Mouse (Mus musculus): ENCODE measurements at regions not wholly inside any gene's neighbourhood (a gene's known extent, or its start where the extent isn't known, plus 50 kb on each side); places are given as distances from the start of the nearest gene placed in this dataset.

DNA sequence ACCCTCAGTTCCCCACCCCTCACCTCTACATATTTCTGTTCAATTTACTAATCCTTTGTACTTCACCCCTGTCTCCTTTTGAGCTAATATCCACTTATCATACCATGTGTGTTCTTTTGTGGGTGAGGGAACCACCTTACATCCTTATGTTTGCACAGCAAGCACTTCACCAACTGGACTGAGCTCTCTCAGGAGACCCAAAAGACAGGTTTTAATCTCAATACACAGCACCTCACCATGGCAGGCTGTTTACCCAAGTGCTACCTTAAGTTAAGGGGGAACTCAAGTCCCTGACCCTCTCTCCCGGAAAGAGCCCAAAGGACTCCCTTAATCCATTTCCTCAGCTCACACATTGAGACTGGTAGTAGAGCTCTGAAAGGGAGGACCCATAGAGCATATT lies 62.3 kb upstream of the Agr3 start:
- no peak overlapping the region for H3K4me3 ChIP-seq (ENCODE audit: low read depth, low read length)
- H3K4me2 ChIP-seq (ENCODE audit: low read depth, low read length) = no peak overlapping the region
- H3K9me3 ChIP-seq (replicated peaks; ENCODE audit: control insufficient read depth, low read length) = no peaks in the 10 kb centered on the region
- ATAC-seq (ENCODE audit: low read depth) = no peak
- H3K27me3 ChIP-seq (ENCODE audit: control insufficient read depth, insufficient read depth, low read depth, low read length) = no peaks in the 10 kb centered on the region
- no peaks in the 10 kb centered on the region for H3K4me1 ChIP-seq (ENCODE audit: control insufficient read depth, low read depth, low read length)
- 66% methylated on average over 1 of the region's 1 CpGs for WGBS (ENCODE audit: insufficient replicate concordance)
- H3K27ac ChIP-seq (ENCODE audit: low read length) = no peak overlapping the region
- no peak overlapping the region for H3K9ac ChIP-seq (ENCODE audit: low read depth, low read length)
- no peaks in the 10 kb centered on the region for H3K36me3 ChIP-seq (ENCODE audit: control insufficient read depth, insufficient read depth)

DNA sequence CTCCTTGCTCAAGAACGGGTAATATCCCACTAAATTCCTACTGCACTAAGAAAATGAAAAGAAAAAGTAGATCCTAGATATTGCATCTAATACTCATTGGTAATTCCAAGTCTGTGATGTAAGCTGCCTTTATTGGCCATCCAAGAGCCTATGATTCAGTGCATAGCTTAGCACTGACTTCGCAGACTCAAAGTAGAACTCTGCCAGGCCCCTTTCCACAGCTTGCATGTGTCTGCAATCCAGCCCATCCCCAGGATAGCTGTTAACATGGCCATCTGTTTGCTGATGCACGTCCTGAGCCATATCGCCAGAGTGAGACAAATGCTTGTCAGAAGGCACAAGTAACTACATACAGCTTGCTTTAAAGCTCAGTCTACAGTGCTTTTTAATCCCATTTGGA lies 72.3 kb upstream of the Agr3 start:
- WGBS (ENCODE audit: insufficient replicate concordance) = 66% methylated on average over 4 of the region's 4 CpGs
- no peaks in the 10 kb centered on the region for H3K36me3 ChIP-seq (ENCODE audit: control insufficient read depth, insufficient read depth)
- H3K9me3 ChIP-seq (replicated peaks; ENCODE audit: control insufficient read depth, low read length) = no peaks in the 10 kb centered on the region
- no peak for ATAC-seq (ENCODE audit: low read depth)
- no peak overlapping the region for H3K9ac ChIP-seq (ENCODE audit: low read depth, low read length)
- H3K27ac ChIP-seq (ENCODE audit: low read length) = no peak overlapping the region
- H3K4me3 ChIP-seq (ENCODE audit: low read depth, low read length) = no peak overlapping the region
- H3K27me3 ChIP-seq (ENCODE audit: control insufficient read depth, insufficient read depth, low read depth, low read length) = no peaks in the 10 kb centered on the region
- H3K4me2 ChIP-seq (ENCODE audit: low read depth, low read length) = no peak overlapping the region
- no peaks in the 10 kb centered on the region for H3K4me1 ChIP-seq (ENCODE audit: control insufficient read depth, low read depth, low read length)

DNA sequence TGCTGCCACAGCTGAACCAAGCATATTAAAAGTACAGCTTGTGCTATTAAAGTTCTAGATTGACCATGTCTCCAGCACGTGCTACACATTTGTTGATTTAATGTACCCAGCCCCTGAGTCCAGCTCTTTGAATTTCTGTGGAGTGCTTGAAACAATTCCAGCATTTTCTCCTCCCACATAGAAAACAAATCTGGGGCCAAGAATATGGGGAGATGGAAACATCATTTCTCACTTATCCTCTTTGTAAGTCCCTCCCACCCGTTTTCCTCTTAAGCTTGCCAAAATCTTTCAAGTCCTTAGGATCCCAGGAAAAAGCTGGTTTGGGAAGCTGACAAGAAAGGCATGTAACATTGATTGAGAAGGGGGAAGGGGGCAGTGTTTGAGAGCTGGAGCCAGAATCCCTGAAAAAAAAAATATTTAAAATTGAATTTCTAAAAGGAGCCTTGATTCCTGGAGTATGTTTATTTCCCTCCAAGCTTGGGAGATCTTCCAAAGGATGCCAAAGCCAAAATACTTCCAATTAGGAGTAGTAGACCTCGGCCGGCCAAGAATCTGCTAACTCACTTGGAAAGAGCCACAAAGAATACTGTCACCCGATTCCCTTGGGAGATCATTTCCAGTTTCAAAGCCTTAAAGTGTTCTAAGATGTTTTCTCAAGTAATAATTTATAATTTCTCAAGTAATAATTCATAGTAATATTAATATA lies 78.4 kb upstream of the Agr3 start:
- Histone ChIP-seq H3K9me3 (replicated peaks; ENCODE audit: control insufficient read depth, low read length) (no peaks in the 10 kb centered on the region), H3K4me2 (ENCODE audit: low read depth, low read length) (no peak overlapping the region), H3K9ac (ENCODE audit: low read depth, low read length) (no peak overlapping the region), H3K4me3 (ENCODE audit: low read depth, low read length) (no peak overlapping the region), H3K27ac (ENCODE audit: low read length) (no peak overlapping the region), H3K27me3 (ENCODE audit: control insufficient read depth, insufficient read depth, low read depth, low read length) (no peaks in the 10 kb centered on the region), H3K36me3 (ENCODE audit: control insufficient read depth, insufficient read depth) (no peaks in the 10 kb centered on the region), H3K4me1 (ENCODE audit: control insufficient read depth, low read depth, low read length) (no peaks in the 10 kb centered on the region)
- WGBS (ENCODE audit: insufficient replicate concordance) = 54% methylated on average over 5 of the region's 5 CpGs
- no peak for ATAC-seq (ENCODE audit: low read depth)

DNA sequence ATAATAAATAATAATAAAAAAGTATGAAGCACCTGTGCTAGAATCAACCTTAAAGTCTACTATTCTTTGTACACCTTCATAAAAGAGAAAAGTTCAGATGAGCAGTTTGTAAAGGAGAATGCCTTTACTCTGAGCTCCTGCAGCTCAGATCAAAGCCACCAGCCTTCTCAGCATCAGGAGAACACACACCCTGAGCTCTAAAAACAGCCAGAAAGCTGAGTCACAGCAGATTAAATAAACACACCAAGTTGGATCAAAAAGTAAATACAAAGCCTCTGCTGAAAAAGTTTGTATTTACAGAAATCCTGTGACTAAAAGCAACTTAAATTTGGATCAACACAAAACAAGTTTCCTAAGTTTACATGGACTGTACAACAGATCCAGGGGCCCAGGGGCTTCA lies 88.5 kb upstream of the Agr3 start:
- no peak overlapping the region for H3K27ac ChIP-seq (ENCODE audit: low read length)
- H3K4me1 ChIP-seq (ENCODE audit: control insufficient read depth, low read depth, low read length) = no peaks in the 10 kb centered on the region
- no peak overlapping the region for H3K4me2 ChIP-seq (ENCODE audit: low read depth, low read length)
- ATAC-seq (ENCODE audit: low read depth) = no peak
- H3K9ac ChIP-seq (ENCODE audit: low read depth, low read length) = no peak overlapping the region
- no peak overlapping the region for H3K4me3 ChIP-seq (ENCODE audit: low read depth, low read length)
- no peaks in the 10 kb centered on the region for H3K36me3 ChIP-seq (ENCODE audit: control insufficient read depth, insufficient read depth)
- no peaks in the 10 kb centered on the region for H3K9me3 ChIP-seq (replicated peaks; ENCODE audit: control insufficient read depth, low read length)
- no peaks in the 10 kb centered on the region for H3K27me3 ChIP-seq (ENCODE audit: control insufficient read depth, insufficient read depth, low read depth, low read length)

DNA sequence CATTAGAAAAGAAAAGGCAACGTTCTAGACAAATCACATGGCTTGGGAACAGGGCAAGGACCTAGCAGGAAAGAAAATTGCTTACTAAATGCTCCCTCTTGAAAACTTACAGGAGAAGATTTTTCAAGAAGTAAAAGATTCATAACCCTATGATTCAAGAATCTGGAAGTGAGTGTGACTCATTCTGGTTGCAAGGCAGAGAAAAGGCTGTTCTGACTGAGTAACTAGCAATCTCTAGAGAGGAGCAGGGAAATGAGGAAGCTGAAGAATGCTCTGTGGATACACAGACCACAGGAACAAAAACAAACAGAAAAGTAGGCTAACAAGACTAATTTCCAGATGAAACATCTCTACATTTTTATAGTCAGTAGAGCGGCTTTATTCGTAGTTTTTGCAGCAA lies 92.1 kb upstream of the Agr3 start:
- Histone ChIP-seq H3K4me3 (ENCODE audit: low read depth, low read length) (no peak overlapping the region), H3K36me3 (ENCODE audit: control insufficient read depth, insufficient read depth) (no peaks in the 10 kb centered on the region), H3K4me1 (ENCODE audit: control insufficient read depth, low read depth, low read length) (no peaks in the 10 kb centered on the region), H3K27ac (ENCODE audit: low read length) (no peak overlapping the region), H3K9me3 (replicated peaks; ENCODE audit: control insufficient read depth, low read length) (no peaks in the 10 kb centered on the region), H3K27me3 (ENCODE audit: control insufficient read depth, insufficient read depth, low read depth, low read length) (no peaks in the 10 kb centered on the region), H3K9ac (ENCODE audit: low read depth, low read length) (no peak overlapping the region), H3K4me2 (ENCODE audit: low read depth, low read length) (no peak overlapping the region)
- 54% methylated on average over 3 of the region's 3 CpGs for WGBS (ENCODE audit: insufficient replicate concordance)
- ATAC-seq (ENCODE audit: low read depth) = no peak

DNA sequence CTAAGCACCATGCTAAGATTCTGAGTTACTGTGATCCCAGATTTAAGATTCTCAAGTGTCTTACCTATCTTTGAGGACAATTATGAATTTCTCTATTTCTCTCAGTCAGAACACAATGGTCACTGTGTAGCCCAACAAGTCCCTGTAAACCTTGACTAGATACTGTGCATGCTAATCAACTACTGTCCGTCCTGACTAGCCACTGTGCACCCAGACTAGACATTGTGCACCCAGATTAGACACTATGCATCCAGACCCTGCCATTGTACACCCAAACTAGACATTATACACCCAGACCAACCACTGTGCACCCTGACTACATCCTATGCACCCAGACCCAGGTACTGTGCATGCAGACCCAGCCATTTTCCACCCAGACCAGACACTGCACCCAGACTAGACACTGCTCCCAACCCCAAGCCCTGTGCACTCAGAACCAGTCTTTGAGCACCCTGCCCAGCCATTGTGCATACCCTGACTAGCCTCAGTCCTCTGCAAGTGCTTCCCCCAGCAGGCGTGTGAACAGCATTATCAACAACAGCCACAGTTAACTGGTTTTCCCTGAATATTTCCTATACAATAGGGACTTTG lies 93.4 kb upstream of the Agr3 start:
- H3K9me3 ChIP-seq (replicated peaks; ENCODE audit: control insufficient read depth, low read length) = no peaks in the 10 kb centered on the region
- ATAC-seq (ENCODE audit: low read depth) = no peak
- H3K4me2 ChIP-seq (ENCODE audit: low read depth, low read length) = no peak overlapping the region
- no peaks in the 10 kb centered on the region for H3K4me1 ChIP-seq (ENCODE audit: control insufficient read depth, low read depth, low read length)
- H3K4me3 ChIP-seq (ENCODE audit: low read depth, low read length) = no peak overlapping the region
- H3K9ac ChIP-seq (ENCODE audit: low read depth, low read length) = no peak overlapping the region
- no peaks in the 10 kb centered on the region for H3K36me3 ChIP-seq (ENCODE audit: control insufficient read depth, insufficient read depth)
- H3K27ac ChIP-seq (ENCODE audit: low read length) = no peak overlapping the region
- WGBS (ENCODE audit: insufficient replicate concordance) = 47% methylated on average over 2 of the region's 2 CpGs
- no peaks in the 10 kb centered on the region for H3K27me3 ChIP-seq (ENCODE audit: control insufficient read depth, insufficient read depth, low read depth, low read length)

DNA sequence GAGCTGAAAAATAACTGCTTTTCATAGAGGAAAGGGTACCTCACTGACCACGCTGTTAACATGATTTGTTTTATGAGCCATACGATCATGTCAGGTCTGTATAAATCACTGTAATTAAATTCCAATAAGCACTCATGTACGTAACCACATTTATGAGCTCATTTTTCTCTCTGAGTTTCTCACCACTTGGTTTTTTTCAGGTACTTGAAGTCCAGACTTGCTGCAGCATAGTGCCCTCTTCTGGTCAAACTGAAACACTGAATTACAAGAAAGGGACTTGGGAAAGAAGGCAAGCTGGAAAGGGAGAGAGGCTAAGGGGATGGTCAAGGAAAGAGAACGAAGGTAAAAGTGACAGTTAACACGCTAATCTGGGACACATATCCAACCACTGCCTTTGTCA lies 94.2 kb upstream of the Agr3 start:
- H3K36me3 ChIP-seq (ENCODE audit: control insufficient read depth, insufficient read depth) = no peaks in the 10 kb centered on the region
- no peak overlapping the region for H3K4me2 ChIP-seq (ENCODE audit: low read depth, low read length)
- no peaks in the 10 kb centered on the region for H3K27me3 ChIP-seq (ENCODE audit: control insufficient read depth, insufficient read depth, low read depth, low read length)
- H3K27ac ChIP-seq (ENCODE audit: low read length) = no peak overlapping the region
- ATAC-seq (ENCODE audit: low read depth) = no peak
- no peak overlapping the region for H3K4me3 ChIP-seq (ENCODE audit: low read depth, low read length)
- 9% methylated on average over 5 of the region's 5 CpGs for WGBS (ENCODE audit: insufficient replicate concordance)
- no peaks in the 10 kb centered on the region for H3K9me3 ChIP-seq (replicated peaks; ENCODE audit: control insufficient read depth, low read length)
- no peak overlapping the region for H3K9ac ChIP-seq (ENCODE audit: low read depth, low read length)
- no peaks in the 10 kb centered on the region for H3K4me1 ChIP-seq (ENCODE audit: control insufficient read depth, low read depth, low read length)

DNA sequence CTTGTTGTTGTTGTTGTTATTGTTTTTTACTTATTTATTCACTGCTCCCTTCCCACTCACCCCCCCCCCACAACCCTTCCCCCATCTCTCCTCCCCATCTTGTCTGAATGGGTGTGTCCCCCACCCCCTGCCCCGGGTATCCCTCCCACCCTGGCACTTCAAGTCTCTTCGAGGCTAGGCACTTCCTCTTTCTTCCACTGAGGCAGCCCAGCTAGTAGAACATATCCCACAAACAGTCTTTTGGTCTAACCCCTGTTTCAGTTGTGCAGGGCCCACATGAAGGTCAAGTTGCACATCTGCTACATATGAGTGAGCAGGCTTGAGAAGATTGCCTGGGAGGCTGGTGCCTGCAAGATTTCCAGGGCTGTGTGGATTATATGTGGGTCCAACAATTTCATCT lies 97.6 kb upstream of the Agr3 start:
- Histone ChIP-seq H3K27ac (ENCODE audit: low read length) (no peak overlapping the region), H3K4me1 (ENCODE audit: control insufficient read depth, low read depth, low read length) (no peaks in the 10 kb centered on the region), H3K27me3 (ENCODE audit: control insufficient read depth, insufficient read depth, low read depth, low read length) (no peaks in the 10 kb centered on the region), H3K4me2 (ENCODE audit: low read depth, low read length) (no peak overlapping the region), H3K4me3 (ENCODE audit: low read depth, low read length) (no peak overlapping the region), H3K9ac (ENCODE audit: low read depth, low read length) (no peak overlapping the region), H3K9me3 (replicated peaks; ENCODE audit: control insufficient read depth, low read length) (no peaks in the 10 kb centered on the region), H3K36me3 (ENCODE audit: control insufficient read depth, insufficient read depth) (no peaks in the 10 kb centered on the region)
- WGBS (ENCODE audit: insufficient replicate concordance) = 22% methylated on average over 2 of the region's 2 CpGs
- no peak for ATAC-seq (ENCODE audit: low read depth)

DNA sequence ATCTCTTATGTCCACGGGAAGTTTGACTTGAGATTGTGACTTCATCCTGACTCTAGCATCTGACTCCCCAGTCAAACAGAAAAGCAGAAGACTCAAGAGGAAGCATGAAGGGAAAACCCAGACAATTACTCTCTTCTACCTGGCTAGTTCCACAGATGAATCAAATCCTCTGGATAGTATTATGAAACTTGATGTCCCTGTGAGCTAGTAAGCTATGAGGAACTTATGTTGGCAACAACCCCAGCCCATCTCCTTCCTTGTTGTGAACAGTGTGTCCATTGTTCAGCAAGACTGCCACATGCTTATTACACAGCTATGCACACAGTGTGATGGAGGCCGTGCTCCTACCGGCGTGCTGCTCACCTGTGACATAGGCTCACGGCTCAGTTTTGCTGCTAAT lies 98.4 kb upstream of the Agr3 start:
- Histone ChIP-seq H3K9ac (ENCODE audit: low read depth, low read length) (no peak overlapping the region), H3K9me3 (replicated peaks; ENCODE audit: control insufficient read depth, low read length) (no peaks in the 10 kb centered on the region), H3K27ac (ENCODE audit: low read length) (no peak overlapping the region), H3K36me3 (ENCODE audit: control insufficient read depth, insufficient read depth) (no peaks in the 10 kb centered on the region), H3K4me1 (ENCODE audit: control insufficient read depth, low read depth, low read length) (no peaks in the 10 kb centered on the region), H3K27me3 (ENCODE audit: control insufficient read depth, insufficient read depth, low read depth, low read length) (no peaks in the 10 kb centered on the region), H3K4me2 (ENCODE audit: low read depth, low read length) (no peak overlapping the region), H3K4me3 (ENCODE audit: low read depth, low read length) (no peak overlapping the region)
- no peak for ATAC-seq (ENCODE audit: low read depth)
- 70% methylated on average over 5 of the region's 5 CpGs for WGBS (ENCODE audit: insufficient replicate concordance)
